ENCODE assay signal across 8 mouse cellular contexts in genomic region chr12:73584610-73585240, GRCm38 (mm10). TPM values are rescaled to one million over a fixed set of nuclear protein-coding genes. Genes with fewer than 3 reads are reported as not detected.
DNase-seq lines count a peak whose midpoint lies in the region; ATAC-seq and TF ChIP-seq lines count a peak whose summit lies in the region.

TSS of gene Prkch (plus strand) at chr12:73584796.

- peak; percentile 63 to 65 for DNase-seq in B cell, adult 2 months
- peak; percentile 80 for DNase-seq in heart, postnatal 25 days (ENCODE audit: low spot score)
- peak; percentile 47 for DNase-seq in large intestine, adult 2 months (ENCODE audit: low read depth, low spot score)
- peak; percentile 91 to 93 for DNase-seq in lung, adult 18-20 months

- H3K4me2 ChIP-seq in forebrain, embryonic 16.5 days (ENCODE audit: low read length) = peak within 1 kb of the TSS; percentile 69
- peak within 1 kb of the TSS; percentile 95 for H3K4me2 ChIP-seq in neural tube, embryonic 12.5 days (replicated peaks)
- H3K4me2 ChIP-seq in stomach, embryonic 16.5 days (ENCODE audit: low read depth, low read length) = peak within 1 kb of the TSS; percentile 94

- whole genome bisulfite sequencing in bone marrow, adult 2 months = under 1% methylated on average over 60 of the region's 61 CpGs
- under 1% methylated on average over 50 of the region's 61 CpGs for WGBS in forebrain, embryonic 16.5 days
- WGBS in large intestine, adult 2 months = under 1% methylated on average over 59 of the region's 61 CpGs
- under 1% methylated on average over 59 of the region's 61 CpGs for WGBS in neural tube, embryonic 12.5 days
- whole genome bisulfite sequencing in stomach, embryonic 16.5 days = under 1% methylated on average over 60 of the region's 61 CpGs

- peak; percentile 91 for ATAC-seq in forebrain, embryonic 16.5 days
- ATAC-seq in neural tube, embryonic 12.5 days (ENCODE audit: low FRiP score, low read depth) = peak; percentile 90
- ATAC-seq in stomach, embryonic 16.5 days (ENCODE audit: insufficient read depth, low FRiP score) = peak; percentile 91

- TF ChIP-seq POLR2A in bone marrow, adult 2 months (IDR thresholded peaks at IDR 0.05; ENCODE audit: borderline replicate concordance, control insufficient read depth, low read depth, low read length) = peak; percentile 31; the same call in 1 of the 2 replicates

- peaks cover 13% of the 10 kb centered on the region for H3K27me3 ChIP-seq in forebrain, embryonic 16.5 days (replicated peaks; ENCODE audit: control insufficient read depth, insufficient read depth, low read length)
- H3K27me3 ChIP-seq in neural tube, embryonic 12.5 days (replicated peaks) = peaks cover 42% of the 10 kb centered on the region
- H3K27me3 ChIP-seq in stomach, embryonic 16.5 days (ENCODE audit: control insufficient read depth, insufficient read depth, low read length) = peaks cover 7% of the 10 kb centered on the region; the same call in 1 of the 2 replicates

- no peaks in the 10 kb centered on the region for H3K36me3 ChIP-seq in forebrain, embryonic 16.5 days (ENCODE audit: control insufficient read depth, insufficient read depth)
- no peaks in the 10 kb centered on the region for H3K36me3 ChIP-seq in neural tube, embryonic 12.5 days
- no peaks in the 10 kb centered on the region for H3K36me3 ChIP-seq in stomach, embryonic 16.5 days (ENCODE audit: control insufficient read depth, insufficient read depth, low read length)

- TF ChIP-seq CTCF in bone marrow, adult 2 months (IDR thresholded peaks at IDR 0.05; ENCODE audit: control insufficient read depth, insufficient read depth, low read length) = no peak; the same call in 1 of the 2 replicates

- peak within 1 kb of the TSS; percentile 77 for H3K9ac ChIP-seq in forebrain, embryonic 16.5 days (replicated peaks; ENCODE audit: low read depth, low read length)
- peak within 1 kb of the TSS; percentile 62 for H3K9ac ChIP-seq in neural tube, embryonic 12.5 days
- H3K9ac ChIP-seq in stomach, embryonic 16.5 days (ENCODE audit: low read length) = peak within 1 kb of the TSS; percentile 96

- H3K9me3 ChIP-seq in forebrain, embryonic 16.5 days (ENCODE audit: control insufficient read depth, low read length) = no peaks in the 10 kb centered on the region
- H3K9me3 ChIP-seq in neural tube, embryonic 12.5 days = no peaks in the 10 kb centered on the region
- no peaks in the 10 kb centered on the region for H3K9me3 ChIP-seq in stomach, embryonic 16.5 days (replicated peaks; ENCODE audit: control insufficient read depth, low read length)

- H3K4me3 ChIP-seq in bone marrow, adult 2 months (replicated peaks; ENCODE audit: control insufficient read depth, low read depth, low read length) = peak within 1 kb of the TSS; percentile 76
- H3K4me3 ChIP-seq in forebrain, embryonic 16.5 days (replicated peaks; ENCODE audit: low read length) = peak within 1 kb of the TSS; percentile 70
- peak within 1 kb of the TSS; percentile 63 for H3K4me3 ChIP-seq in neural tube, embryonic 12.5 days
- peak within 1 kb of the TSS; percentile 85 for H3K4me3 ChIP-seq in stomach, embryonic 16.5 days (replicated peaks; ENCODE audit: low read length)

- H3K27ac ChIP-seq in bone marrow, adult 2 months (ENCODE audit: control insufficient read depth, insufficient read depth, low read depth, low read length, poor library complexity) = peak within 1 kb of the TSS; percentile 61
- no peak within 1 kb of the TSS for H3K27ac ChIP-seq in forebrain, embryonic 16.5 days (ENCODE audit: low read length)
- 0 out of 2 replicates have a peak within 1 kb of the TSS, but pooled peaks have one; percentile 6 for H3K27ac ChIP-seq in neural tube, embryonic 12.5 days
- peak within 1 kb of the TSS; percentile 87 for H3K27ac ChIP-seq in stomach, embryonic 16.5 days (ENCODE audit: low read length)

- peaks cover 2% of the 10 kb centered on the region for H3K4me1 ChIP-seq in bone marrow, adult 2 months (ENCODE audit: control insufficient read depth, insufficient read depth, low read length)
- H3K4me1 ChIP-seq in forebrain, embryonic 16.5 days (replicated peaks; ENCODE audit: control insufficient read depth, insufficient read depth, low read length) = peaks cover 16% of the 10 kb centered on the region
- H3K4me1 ChIP-seq in neural tube, embryonic 12.5 days = peaks cover 18% of the 10 kb centered on the region
- 0 out of 2 replicates have a peak, but pooled peaks cover 4% of the 10 kb centered on the region for H3K4me1 ChIP-seq in stomach, embryonic 16.5 days (ENCODE audit: control insufficient read depth, insufficient read depth, low read length)

- intact Hi-C loops in heart, postnatal 25 days (cut with DNase I) = loop anchor here (2.0 to 5.0 kb wide), 2 partner anchors 48 to 108 kb away; no protein-coding TSS in a partner anchor

RNA-seq across cellular contexts. Expression of gene Prkch, which starts in this region (rescaled TPM):
- polyA plus RNA-seq in bone marrow, adult 2 months (2011; ENCODE audit: insufficient read depth, insufficient read length, low replicate concordance, missing spikeins) = 1.9 and 7.8 TPM in 2 replicates
- polyA plus RNA-seq in forebrain, embryonic 16.5 days (2015; fragmentation: Nextera tagmentation; extraction: Ambion mirVana) = 3.6 and 4.3 TPM in 2 replicates
- 10 to 100 TPM; 16.1 to 18.8 TPM for total RNA-seq in heart, postnatal 25 days (2021)
- polyA plus RNA-seq in large intestine, adult 2 months (2012; rRNA removed) = 3.0 and 4.4 TPM in 2 replicates
- 14.3 and 14.5 TPM in 2 replicates for polyA plus RNA-seq in neural tube, embryonic 12.5 days (2016; fragmentation: Nextera tagmentation; extraction: Ambion mirVana)
- 9.8 and 11.0 TPM in 2 replicates for polyA plus RNA-seq in stomach, embryonic 16.5 days (2015; fragmentation: Nextera tagmentation; extraction: Ambion mirVana)
